27 mouse cellular contexts compared by ENCODE assay signal in the genomic region with DNA sequence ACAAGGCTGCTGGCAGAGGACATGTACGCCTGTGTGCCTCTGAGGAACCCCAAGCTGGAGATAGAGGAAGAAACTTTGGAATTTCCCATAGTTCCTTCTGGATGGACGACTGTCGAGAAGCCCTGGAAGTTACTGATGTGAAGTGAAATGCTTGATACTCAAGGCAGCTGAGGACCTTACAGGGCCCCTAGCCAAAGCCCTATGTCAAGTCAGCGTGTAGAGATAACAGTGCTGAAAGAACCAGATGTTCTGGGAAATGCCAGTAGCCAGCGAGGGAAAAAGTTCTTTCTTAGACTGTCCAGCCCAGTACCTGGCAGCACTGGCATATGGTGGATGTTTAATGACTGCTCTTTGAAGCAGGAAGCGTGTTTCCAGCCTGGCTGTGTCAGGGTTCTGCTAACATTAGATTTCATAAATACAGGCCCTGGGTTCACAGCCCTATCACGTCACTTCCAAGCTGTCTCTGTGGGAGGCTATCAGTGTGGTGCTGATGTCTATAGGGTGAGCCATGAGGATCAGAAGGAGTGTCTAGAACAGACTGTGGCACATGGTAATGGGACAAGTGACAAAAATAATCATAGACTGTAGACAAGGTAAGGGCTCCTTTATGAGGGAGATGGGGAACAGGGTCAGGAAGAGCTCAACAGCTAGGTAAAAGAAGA. TPM values are rescaled to one million over a fixed set of nuclear protein-coding genes. Genes with fewer than 3 reads are reported as not detected.
DNase-seq lines count a peak whose midpoint lies in the region; ATAC-seq lines count a peak whose summit lies in the region.
"Had no signal": no experiment of that assay in that cellular context is flagged by ENCODE, and none has a peak within 500 bp of the region (broad histone marks: within the 10 kb centered on the region; RNA-seq: fewer than 3 reads in every experiment).

No protein-coding gene starts in this region.

- H3K9me3 ChIP-seq in heart, embryonic 11.5 days (replicated peaks; ENCODE audit: control insufficient read depth, low read length), result no peaks in the 10 kb centered on the region
- no peaks in the 10 kb centered on the region for H3K9me3 ChIP-seq in kidney, embryonic 15.5 days (replicated peaks)
- no peaks in the 10 kb centered on the region for H3K9me3 ChIP-seq in heart, embryonic 15.5 days (replicated peaks)
- H3K9me3 ChIP-seq: embryonic facial prominence, embryonic 15.5 days; G1E; hindbrain, embryonic 10.5 days; midbrain, embryonic 10.5 days; neural tube, embryonic 12.5 days had no signal

- 0 out of 2 replicates have a peak overlapping the region, but pooled peaks have one; percentile 29 for H3K27ac ChIP-seq in heart, embryonic 11.5 days (ENCODE audit: low read depth, low read length)
- H3K27ac ChIP-seq in kidney, embryonic 15.5 days, result peak overlapping the region; percentile 46
- H3K27ac ChIP-seq in heart, embryonic 15.5 days, result peak overlapping the region; percentile 54
- H3K27ac ChIP-seq: embryonic facial prominence, embryonic 15.5 days; hindbrain, embryonic 10.5 days; hindbrain, postnatal 0 days; midbrain, embryonic 10.5 days; neural tube, embryonic 12.5 days had no signal

- H3K36me3 ChIP-seq in heart, embryonic 11.5 days (ENCODE audit: control insufficient read depth, insufficient read depth, low read length), result no peaks in the 10 kb centered on the region
- no peaks in the 10 kb centered on the region for H3K36me3 ChIP-seq in kidney, embryonic 15.5 days
- H3K36me3 ChIP-seq in heart, embryonic 15.5 days, result no peaks in the 10 kb centered on the region
- H3K36me3 ChIP-seq: embryonic facial prominence, embryonic 15.5 days; G1E; hindbrain, embryonic 10.5 days; midbrain, embryonic 10.5 days; neural tube, embryonic 12.5 days had no signal

- WGBS in heart, embryonic 11.5 days (ENCODE audit: insufficient replicate concordance), result 16% methylated on average over 7 of the region's 7 CpGs
- WGBS in kidney, embryonic 15.5 days, result 32% methylated on average over 7 of the region's 7 CpGs
- 17% methylated on average over 7 of the region's 7 CpGs for WGBS in heart, embryonic 15.5 days

- 0 out of 2 replicates have a peak, but pooled peaks have one; percentile 9 for ATAC-seq in heart, embryonic 11.5 days (replicated peaks; ENCODE audit: insufficient number of reproducible peaks, low FRiP score, low TSS enrichment)
- ATAC-seq in kidney, embryonic 15.5 days (replicated peaks; ENCODE audit: low FRiP score), result no peak
- peak; percentile 23; the same call in 1 of the 2 replicates for ATAC-seq in heart, embryonic 15.5 days (replicated peaks; ENCODE audit: insufficient number of reproducible peaks, insufficient read depth, low FRiP score, low read depth)
- ATAC-seq in megakaryocyte-erythroid progenitor cell, adult 5-6 weeks (replicated peaks; ENCODE audit: low FRiP score, low TSS enrichment, poor library complexity, severe bottlenecking), result peak; percentile 67
- no peak for ATAC-seq in monocyte, adult 5-6 weeks (replicated peaks; ENCODE audit: insufficient number of reproducible peaks, low FRiP score, low TSS enrichment, poor library complexity, severe bottlenecking)
- ATAC-seq: forebrain, embryonic 16.5 days; hindbrain, postnatal 0 days; intestine, postnatal 0 days had no signal

- no peak overlapping the region for H3K9ac ChIP-seq in heart, embryonic 11.5 days (ENCODE audit: low read depth, low read length)
- H3K9ac ChIP-seq in kidney, embryonic 15.5 days, result no peak overlapping the region
- no peak overlapping the region for H3K9ac ChIP-seq in heart, embryonic 15.5 days
- H3K9ac ChIP-seq: embryonic facial prominence, embryonic 15.5 days; neural tube, embryonic 12.5 days had no signal

- H3K27me3 ChIP-seq in heart, embryonic 11.5 days (ENCODE audit: control insufficient read depth, insufficient read depth, low read length), result peaks cover 13% of the 10 kb centered on the region
- H3K27me3 ChIP-seq in kidney, embryonic 15.5 days, result peaks cover 9% of the 10 kb centered on the region; the same call in 1 of the 2 replicates
- H3K27me3 ChIP-seq in heart, embryonic 15.5 days, result 0 out of 2 replicates have a peak, but pooled peaks cover 6% of the 10 kb centered on the region

- no peak overlapping the region for H3K4me3 ChIP-seq in heart, embryonic 11.5 days (ENCODE audit: low read depth, low read length)
- H3K4me3 ChIP-seq in kidney, embryonic 15.5 days (replicated peaks), result no peak overlapping the region
- no peak overlapping the region for H3K4me3 ChIP-seq in heart, embryonic 15.5 days
- H3K4me3 ChIP-seq: embryonic facial prominence, embryonic 15.5 days; hindbrain, embryonic 10.5 days; midbrain, embryonic 10.5 days; neural tube, embryonic 12.5 days had no signal

- no peak for DNase-seq in heart, adult 8-10 months (ENCODE audit: low spot score)
- DNase-seq in kidney, postnatal 10 days, result no peak
- DNase-seq: adrenal gland, postnatal 36 days; cerebellum, adult 11-12 months; cerebellum, postnatal 25 days; embryo, embryonic 11 days; gastrocnemius, postnatal 36 days; liver; lung, adult 2 months; lung, postnatal 36 days; spleen, adult 18-20 months; thymus, postnatal 25 days had no signal

- peaks cover 14% of the 10 kb centered on the region for H3K4me1 ChIP-seq in heart, embryonic 11.5 days (ENCODE audit: control insufficient read depth, insufficient read depth, low read length)
- peaks cover 47% of the 10 kb centered on the region for H3K4me1 ChIP-seq in kidney, embryonic 15.5 days
- peaks cover 43% of the 10 kb centered on the region for H3K4me1 ChIP-seq in heart, embryonic 15.5 days (replicated peaks)

- peak overlapping the region; percentile 20; the same call in 1 of the 2 replicates for H3K4me2 ChIP-seq in heart, embryonic 11.5 days
- H3K4me2 ChIP-seq in kidney, embryonic 15.5 days, result peak overlapping the region; percentile 8; the same call in 1 of the 2 replicates
- H3K4me2 ChIP-seq in heart, embryonic 15.5 days, result peak overlapping the region; percentile 43
- H3K4me2 ChIP-seq: embryonic facial prominence, embryonic 15.5 days; neural tube, embryonic 12.5 days had no signal

RNA-seq across cellular contexts. Expression of a gene that starts 2.3 kb away (rescaled TPM):
- 1.3 and 1.5 TPM in 2 replicates for polyA plus RNA-seq in heart, embryonic 11.5 days (2014; fragmentation: Nextera tagmentation; extraction: Ambion mirVana)
- total RNA-seq in heart, adult 8-10 months (2022), result 1 to 10 TPM; 2.2 to 3.0 (median 2.6) TPM
- polyA plus RNA-seq in kidney, embryonic 15.5 days (2015; fragmentation: Nextera tagmentation; extraction: Ambion mirVana), result 2.1 and 3.0 TPM in 2 replicates
- 0.72 and 0.87 TPM in 2 replicates for polyA plus RNA-seq in heart, embryonic 15.5 days (2015; fragmentation: Nextera tagmentation; extraction: Ambion mirVana)
- 1.3 and 2.7 TPM in 2 replicates for total RNA-seq in megakaryocyte-erythroid progenitor cell, adult 5-6 weeks (2014; fragmentation: Nextera tagmentation)
- total RNA-seq in megakaryocyte-erythroid progenitor cell, adult 5-6 weeks (2017), result 2.7 and 3.2 TPM in 2 replicates
- not detected in 3 replicates for total RNA-seq in monocyte, adult 5-6 weeks (2017)
- total RNA-seq: G1E; gastrocnemius, postnatal 36 days; hindbrain, postnatal 0 days; layer of hippocampus, adult 8-10 months; left cerebral cortex, postnatal 25 days had no signal
- polyA plus RNA-seq: forebrain, embryonic 16.5 days; G1E; lung, adult 2 months had no signal

Comparison
In these comparisons a context has a peak if more than half of its experiments do, and no peak if none do; other contexts are left out.
1. ATAC-seq: peak in heart, embryonic 11.5 days (single experiment), heart, embryonic 15.5 days (single experiment) and megakaryocyte-erythroid progenitor cell, adult 5-6 weeks (single experiment); none in kidney, embryonic 15.5 days (single experiment) and monocyte, adult 5-6 weeks (single experiment).
2. Peak in every context shown above with its lines, with median percentiles within 50 percentile points of each other: H3K27ac ChIP-seq and H3K4me2 ChIP-seq.